Mouse (Mus musculus) kidney, adult 2 months (tissue): ENCODE measurements around the gene 2900026A02Rik.

Source experiments
- CTCF ChIP-seq: fragments of 200-500 bp; conservative IDR thresholded peaks from 2 replicates; pipeline ENCODE4 v1.5.1; 2011; ENCODE audit warnings: low read depth, mild to moderate bottlenecking, control low read depth, low read length, moderate library complexity, mixed read lengths; ENCODE audit not compliant: insufficient read depth, insufficient read length
- POLR2A ChIP-seq: fragments of 200-500 bp; IDR thresholded peaks from one replicate; pipeline ENCODE4 v1.6.1; 2011; ENCODE audit warnings: low read depth, low read length, control low read depth

- TF ChIP-seq CTCF (no peak), POLR2A (no peak)
These were observed 110.1 kb downstream of the 2900026A02Rik start for GRCm38 (mm10) chr5:113110929-113111328.
